ENCODE assay signal across 8 mouse cellular contexts in the genomic region with DNA sequence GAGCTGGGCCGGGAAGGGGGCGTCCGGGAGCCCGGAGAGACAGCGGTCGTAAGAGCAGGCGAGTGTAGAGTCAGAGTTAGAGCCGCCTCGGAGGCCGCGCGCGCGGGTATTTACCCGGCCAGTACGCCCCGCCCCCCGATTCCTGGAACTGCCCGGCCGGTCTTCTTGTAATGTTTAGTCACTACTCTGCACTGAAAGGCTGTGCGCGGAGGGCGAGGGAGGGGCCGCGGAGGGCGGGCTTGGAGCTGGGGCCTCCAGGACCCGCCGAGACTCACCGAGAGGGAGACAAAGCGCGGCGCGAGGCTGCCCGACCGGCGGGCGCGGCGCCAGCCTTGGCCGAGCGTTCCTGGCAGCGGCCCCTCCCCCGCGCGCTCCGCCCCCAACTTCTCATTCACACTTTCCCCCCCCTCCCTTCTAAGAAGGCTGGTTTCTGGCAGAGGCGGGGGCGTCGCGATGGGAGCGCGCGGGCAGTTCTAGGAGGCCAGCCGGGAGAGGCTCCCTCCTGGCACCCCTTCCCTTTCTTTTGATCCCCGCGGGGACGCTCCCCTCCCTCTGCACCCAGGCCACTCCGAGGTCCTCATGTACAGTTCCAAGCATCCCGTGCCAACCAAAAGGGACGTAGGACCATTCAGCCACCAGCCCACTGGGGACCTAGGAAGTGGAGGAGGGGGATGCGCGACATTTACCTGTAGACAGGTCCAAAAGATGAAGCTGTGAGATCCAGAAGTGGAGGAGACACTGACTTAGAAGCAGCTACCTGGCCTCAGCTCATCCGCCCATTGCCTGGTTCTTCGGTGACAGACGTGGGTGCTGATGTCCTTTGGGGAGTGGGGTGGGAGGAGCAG. TPM values are rescaled to one million over a fixed set of nuclear protein-coding genes. Genes with fewer than 3 reads are reported as not detected.
DNase-seq lines count a peak whose midpoint lies in the region; ATAC-seq lines count a peak whose summit lies in the region.

No protein-coding gene starts in this region.

- no peaks in the 10 kb centered on the region for H3K9me3 ChIP-seq in hindbrain, embryonic 14.5 days (ENCODE audit: control insufficient read depth, low read length)

- H3K36me3 ChIP-seq in hindbrain, embryonic 14.5 days (replicated peaks; ENCODE audit: control insufficient read depth, insufficient read depth) = no peaks in the 10 kb centered on the region

- peak overlapping the region; percentile 49 for H3K4me3 ChIP-seq in hindbrain, embryonic 14.5 days (replicated peaks; ENCODE audit: low read length)

- peak overlapping the region; percentile 76 for H3K27ac ChIP-seq in hindbrain, embryonic 14.5 days

- peak; percentile 92 for ATAC-seq in hindbrain, embryonic 14.5 days (ENCODE audit: low FRiP score)

- peak; percentile 77 for DNase-seq in T-cell, adult 2 months (ENCODE audit: low spot score)
- peak; percentile 75 to 84 for DNase-seq in cerebellum, postnatal 25 days
- DNase-seq in frontal cortex, postnatal 25 days (ENCODE audit: low spot score in 2 of 2) = peak; percentile 72 to 77
- peak; percentile 87 for DNase-seq in hindbrain, embryonic 14.5 days (ENCODE audit: low spot score)
- DNase-seq in layer of hippocampus, postnatal 36 days = peak; percentile 82 to 85
- DNase-seq in lung, postnatal 25 days (ENCODE audit: low spot score) = peak; percentile 99
- DNase-seq in retina, postnatal 1 day = peak; percentile 97
- DNase-seq in urinary bladder, adult 2 months (ENCODE audit: low spot score) = peak; percentile 95

- H3K9ac ChIP-seq in hindbrain, embryonic 14.5 days = peak overlapping the region; percentile 68

- peaks cover 28% of the 10 kb centered on the region for H3K27me3 ChIP-seq in hindbrain, embryonic 14.5 days (ENCODE audit: control insufficient read depth, insufficient read depth, low read length)

- peak overlapping the region; percentile 80 for H3K4me2 ChIP-seq in hindbrain, embryonic 14.5 days (replicated peaks)

- WGBS in hindbrain, embryonic 14.5 days = 0% methylated on average over 42 of the region's 65 CpGs

- H3K4me1 ChIP-seq in hindbrain, embryonic 14.5 days (replicated peaks; ENCODE audit: control insufficient read depth, insufficient read depth, low read length) = peaks cover 34% of the 10 kb centered on the region

RNA-seq across cellular contexts. Expression of gene Socs3, which starts 0.5 kb away (rescaled TPM):
- polyA plus RNA-seq in hindbrain, embryonic 14.5 days (2014; fragmentation: Nextera tagmentation; extraction: Ambion mirVana) = 2.9 and 3.0 TPM in 2 replicates
- 1 to 10 TPM; 1.3 to 1.4 TPM for total RNA-seq in layer of hippocampus, postnatal 36 days (2021)
- 7.8 and 9.8 TPM in 2 replicates for polyA plus RNA-seq in urinary bladder, adult 2 months (2012; rRNA removed)

RNA-seq across cellular contexts. Expression of gene Pgs1, which starts 16.8 kb away (rescaled TPM):
- 48.1 and 56.4 TPM in 2 replicates for polyA plus RNA-seq in hindbrain, embryonic 14.5 days (2014; fragmentation: Nextera tagmentation; extraction: Ambion mirVana)
- 10 to 100 TPM; 75.1 to 79.4 TPM for total RNA-seq in layer of hippocampus, postnatal 36 days (2021)
- polyA plus RNA-seq in urinary bladder, adult 2 months (2012; rRNA removed) = 24.6 and 31.2 TPM in 2 replicates

Comparison
In these comparisons a context has a peak if more than half of its experiments do, and no peak if none do; other contexts are left out.
1. Peak in every context shown above with its lines: DNase-seq, ATAC-seq, H3K4me3 ChIP-seq and H3K27ac ChIP-seq.